Mouse (Mus musculus): ENCODE measurements around the gene Csk. TPM values are rescaled to one million over a fixed set of nuclear protein-coding genes. Genes with fewer than 3 reads are reported as not detected.

Csk gene
- polyA plus RNA-seq (2012; fragmentation: generic; extraction: Trizol), result 66.2 TPM
- long read RNA-seq, experiment 1, partial matches to known transcripts, result 6 of 12 reads
- long read RNA-seq, experiment 1, other reads (novel, unspliced or antisense), result 4 of 12 reads
- long read RNA-seq, experiment 2, transcript Csk-201 (13 exons, 2,749 nt), result major isoform, 58 of 81 reads
- long read RNA-seq, experiment 2, partial matches to known transcripts, result 8 of 81 reads
- long read RNA-seq, experiment 2, other reads (novel, unspliced or antisense), result 15 of 81 reads

DNA sequence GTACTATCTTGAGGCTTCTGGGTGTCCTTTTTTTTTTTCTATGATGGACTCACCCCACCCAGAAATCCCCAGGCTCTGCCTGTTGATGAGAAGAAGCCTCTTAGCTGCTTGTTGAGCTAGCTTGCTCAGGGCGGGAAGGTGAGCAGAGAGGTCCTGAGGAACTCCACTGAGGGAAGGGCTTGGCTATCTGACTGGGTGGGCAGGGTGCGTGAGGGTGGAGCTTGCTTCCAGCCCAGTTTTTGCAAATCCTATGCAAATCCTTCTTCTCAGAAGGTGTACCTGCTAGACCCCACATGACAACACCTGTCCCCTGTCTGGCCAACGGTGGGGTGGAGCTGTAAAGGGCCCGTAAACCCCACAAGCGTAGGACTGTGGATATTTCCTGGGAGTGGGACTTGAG, at the start of gene Csk:
Csk (minus strand) TSS at position 349 of the 400 bp plus-strand sequence.
- no peak within 1 kb of the TSS for H3K4me3 ChIP-seq (ENCODE audit: insufficient read depth, poor library complexity, severe bottlenecking)
- H3ac ChIP-seq (ENCODE audit: control insufficient read depth, insufficient read length, low read depth), result no peak within 1 kb of the TSS
- H3K79me2 ChIP-seq (ENCODE audit: control insufficient read depth, insufficient read depth), result no peaks in the 10 kb centered on the region
- H3K79me3 ChIP-seq (ENCODE audit: low read depth), result no peaks in the 10 kb centered on the region
- TF ChIP-seq CEBPB (IDR thresholded peaks at IDR 0.05; ENCODE audit: low read depth) (no peak), FOSL1 (IDR thresholded peaks at IDR 0.05; ENCODE audit: insufficient read depth, low read length, poor library complexity, severe bottlenecking) (no peak), USF1 (IDR thresholded peaks at IDR 0.05; ENCODE audit: low read depth) (no peak), MYOD1 (IDR thresholded peaks at IDR 0.05; ENCODE audit: control insufficient read depth, insufficient read length, low read depth) (no peak), CTCF (IDR thresholded peaks at IDR 0.05; ENCODE audit: control insufficient read depth, insufficient read depth, insufficient read length) (no peak), MYOG (IDR thresholded peaks at IDR 0.05; ENCODE audit: control insufficient read depth, extremely low read depth, insufficient read length) (no peak), MAX (IDR thresholded peaks at IDR 0.05) (no peak)
- H3K27me3 ChIP-seq (ENCODE audit: control insufficient read depth, insufficient read depth, insufficient read length), result no peaks in the 10 kb centered on the region
- no peaks in the 10 kb centered on the region for H3K36me3 ChIP-seq (ENCODE audit: control insufficient read depth, insufficient read depth)

DNA sequence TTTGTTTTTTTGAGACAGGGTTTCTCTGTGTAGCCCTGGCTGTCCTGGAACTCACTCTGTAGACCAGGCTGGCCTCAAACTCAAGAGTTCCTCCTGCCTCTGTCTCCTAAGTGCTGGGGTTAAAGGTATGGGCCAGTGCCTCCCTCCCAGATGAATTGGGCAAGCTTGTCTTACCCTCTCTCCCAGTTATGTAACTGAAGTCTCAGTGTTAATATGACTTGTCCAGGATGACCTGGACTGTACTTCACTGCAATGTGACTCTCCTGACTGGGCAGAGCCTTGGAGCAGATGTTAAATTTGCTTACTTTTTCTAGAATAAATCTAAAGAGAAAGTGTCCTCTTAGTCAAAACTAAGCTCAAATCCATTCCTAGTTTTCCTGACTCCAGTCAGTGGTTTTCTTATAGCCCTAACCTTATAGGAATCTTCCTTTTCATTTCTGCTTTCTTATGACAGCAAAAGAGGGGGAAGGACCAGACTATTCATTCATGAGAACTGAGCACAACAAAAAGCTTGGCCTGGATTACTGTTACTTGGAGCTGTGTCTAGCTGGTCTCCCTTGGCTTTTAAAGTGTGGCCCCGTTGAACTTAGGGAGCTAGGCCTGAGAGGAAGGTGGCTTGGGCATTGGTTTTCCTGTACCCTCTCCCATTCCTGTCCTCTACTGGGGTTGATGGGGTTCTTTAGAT, 45.2 kb upstream of the Csk start:
- H3ac ChIP-seq (ENCODE audit: control insufficient read depth, insufficient read length, low read depth), result no peak overlapping the region
- peaks cover 19% of the 10 kb centered on the region for H3K27me3 ChIP-seq (ENCODE audit: control insufficient read depth, insufficient read depth, insufficient read length)
- H3K36me3 ChIP-seq (ENCODE audit: control insufficient read depth, insufficient read depth), result no peaks in the 10 kb centered on the region
- H3K79me2 ChIP-seq (ENCODE audit: control insufficient read depth, insufficient read depth), result no peaks in the 10 kb centered on the region
- no peaks in the 10 kb centered on the region for H3K79me3 ChIP-seq (ENCODE audit: low read depth)
- TF ChIP-seq MAX (IDR thresholded peaks at IDR 0.05) (no peak), MYOG (IDR thresholded peaks at IDR 0.05; ENCODE audit: control insufficient read depth, extremely low read depth, insufficient read length) (no peak)
- no peak overlapping the region for H3K4me3 ChIP-seq (ENCODE audit: insufficient read depth, poor library complexity, severe bottlenecking)

- H3ac ChIP-seq (ENCODE audit: control insufficient read depth, insufficient read length, low read depth), result no peak overlapping the region
- peaks cover 19% of the 10 kb centered on the region for H3K27me3 ChIP-seq (ENCODE audit: control insufficient read depth, insufficient read depth, insufficient read length)
- no peaks in the 10 kb centered on the region for H3K79me2 ChIP-seq (ENCODE audit: control insufficient read depth, insufficient read depth)
- no peak overlapping the region for H3K4me3 ChIP-seq (ENCODE audit: insufficient read depth, poor library complexity, severe bottlenecking)
- TF ChIP-seq MYOD1 (IDR thresholded peaks at IDR 0.05; ENCODE audit: control insufficient read depth, insufficient read length, low read depth) (no peak), CTCF (IDR thresholded peaks at IDR 0.05; ENCODE audit: control insufficient read depth, insufficient read depth, insufficient read length) (no peak), FOSL1 (IDR thresholded peaks at IDR 0.05; ENCODE audit: insufficient read depth, low read length, poor library complexity, severe bottlenecking) (no peak), MAX (IDR thresholded peaks at IDR 0.05) (no peak), MYOG (IDR thresholded peaks at IDR 0.05; ENCODE audit: control insufficient read depth, extremely low read depth, insufficient read length) (no peak), CEBPB (IDR thresholded peaks at IDR 0.05; ENCODE audit: low read depth) (no peak), USF1 (IDR thresholded peaks at IDR 0.05; ENCODE audit: low read depth) (no peak)
- no peaks in the 10 kb centered on the region for H3K79me3 ChIP-seq (ENCODE audit: low read depth)
- H3K36me3 ChIP-seq (ENCODE audit: control insufficient read depth, insufficient read depth), result no peaks in the 10 kb centered on the region
Measured at GRCm38 (mm10) chr9:57697380-57697779, 43.9 kb upstream of the Csk start.

DNA sequence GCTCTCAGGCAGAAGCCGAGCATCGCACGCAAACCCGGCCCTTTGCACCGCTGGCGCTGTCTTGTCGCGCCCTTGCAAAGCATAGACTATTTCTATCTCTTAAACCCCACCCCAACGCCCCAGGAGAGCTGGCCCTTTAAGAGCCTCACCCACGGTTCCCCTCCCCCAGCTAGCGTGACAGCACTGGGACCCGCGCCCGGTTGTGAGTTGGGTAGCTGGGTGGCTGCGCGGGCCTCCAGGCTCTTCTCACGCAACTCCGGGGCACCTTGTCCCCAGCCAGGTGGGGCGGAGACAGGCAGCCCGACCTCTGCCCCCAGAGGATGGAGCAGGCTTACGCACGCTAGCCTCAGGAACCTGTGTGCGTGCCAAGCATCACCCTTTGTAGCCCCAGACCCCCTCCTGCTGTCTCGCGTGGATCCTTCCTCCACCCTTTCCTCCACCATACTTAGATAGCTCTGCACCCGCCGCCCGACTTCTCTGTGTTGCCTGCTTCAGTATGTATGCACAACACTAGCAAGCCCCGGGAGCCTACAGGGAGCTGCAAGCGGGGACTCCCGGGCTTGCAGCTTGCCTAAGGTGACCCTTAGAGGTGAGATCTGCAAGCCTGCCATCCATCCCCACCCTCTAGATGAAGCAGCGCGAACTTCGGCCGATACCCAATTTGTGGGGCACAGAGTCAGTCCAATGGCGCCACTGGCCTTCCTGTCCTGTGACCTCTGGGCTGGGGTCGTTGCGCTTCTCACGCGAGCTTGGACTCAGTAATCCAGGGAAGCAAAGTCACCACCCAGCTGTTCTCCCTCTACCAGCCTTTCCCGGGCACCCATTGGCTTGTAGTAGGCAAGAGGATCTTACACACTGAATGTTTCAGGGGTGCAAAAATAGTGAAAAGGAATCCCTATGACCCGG, 43.2 kb upstream of the Csk start:
- TF ChIP-seq FOSL1 (IDR thresholded peaks at IDR 0.05; ENCODE audit: insufficient read depth, low read length, poor library complexity, severe bottlenecking) (no peak), CTCF (IDR thresholded peaks at IDR 0.05; ENCODE audit: control insufficient read depth, insufficient read depth, insufficient read length) (no peak), CEBPB (IDR thresholded peaks at IDR 0.05; ENCODE audit: low read depth) (no peak)
- Histone ChIP-seq H3K27me3 (ENCODE audit: control insufficient read depth, insufficient read depth, insufficient read length) (peaks cover 19% of the 10 kb centered on the region), H3K4me3 (ENCODE audit: insufficient read depth, poor library complexity, severe bottlenecking) (no peak overlapping the region)

GRCm38 (mm10) chr9:57694108-57694507, 40.7 kb upstream of the Csk start:
- Histone ChIP-seq H3K36me3 (ENCODE audit: control insufficient read depth, insufficient read depth) (no peaks in the 10 kb centered on the region), H3K27me3 (ENCODE audit: control insufficient read depth, insufficient read depth, insufficient read length) (peaks cover 19% of the 10 kb centered on the region), H3ac (ENCODE audit: control insufficient read depth, insufficient read length, low read depth) (no peak overlapping the region), H3K4me3 (ENCODE audit: insufficient read depth, poor library complexity, severe bottlenecking) (no peak overlapping the region), H3K79me2 (ENCODE audit: control insufficient read depth, insufficient read depth) (no peaks in the 10 kb centered on the region), H3K79me3 (ENCODE audit: low read depth) (no peaks in the 10 kb centered on the region)
- TF ChIP-seq CTCF (IDR thresholded peaks at IDR 0.05; ENCODE audit: control insufficient read depth, insufficient read depth, insufficient read length) (no peak), USF1 (IDR thresholded peaks at IDR 0.05; ENCODE audit: low read depth) (no peak), MYOG (IDR thresholded peaks at IDR 0.05; ENCODE audit: control insufficient read depth, extremely low read depth, insufficient read length) (no peak), MAX (IDR thresholded peaks at IDR 0.05) (no peak), CEBPB (IDR thresholded peaks at IDR 0.05; ENCODE audit: low read depth) (no peak), MYOD1 (IDR thresholded peaks at IDR 0.05; ENCODE audit: control insufficient read depth, insufficient read length, low read depth) (no peak), FOSL1 (IDR thresholded peaks at IDR 0.05; ENCODE audit: insufficient read depth, low read length, poor library complexity, severe bottlenecking) (no peak)

More for the DNA sequence above, 43.2 kb upstream of the Csk start:
- H3K79me3 ChIP-seq (ENCODE audit: low read depth), result no peaks in the 10 kb centered on the region
- H3K36me3 ChIP-seq (ENCODE audit: control insufficient read depth, insufficient read depth), result no peaks in the 10 kb centered on the region
- H3K79me2 ChIP-seq (ENCODE audit: control insufficient read depth, insufficient read depth), result no peaks in the 10 kb centered on the region
- no peak overlapping the region for H3ac ChIP-seq (ENCODE audit: control insufficient read depth, insufficient read length, low read depth)

Data from C2C12 (cell line).